In the genomic region with DNA sequence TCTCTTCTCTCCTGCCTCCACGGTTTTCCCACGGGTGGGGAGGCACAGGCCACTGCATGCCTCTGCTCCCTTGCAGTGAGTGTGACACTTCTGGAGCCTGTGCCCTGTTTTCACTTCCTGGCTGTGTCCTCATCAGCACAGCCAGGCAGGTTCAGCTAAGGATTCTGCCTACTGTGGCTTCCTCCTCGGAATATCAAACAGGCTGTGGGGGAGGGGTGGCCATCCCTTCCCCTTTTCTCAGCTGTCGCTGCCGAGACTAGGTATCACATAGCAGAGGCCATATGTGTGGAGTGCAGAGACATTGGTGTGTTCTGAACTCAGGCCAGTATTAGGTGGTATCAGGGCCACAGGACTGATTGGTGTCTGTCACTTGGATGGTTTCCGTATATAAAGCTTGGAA, we compare ENCODE assay signal across 9 mouse cellular contexts. TPM values are rescaled to one million over a fixed set of nuclear protein-coding genes. Genes with fewer than 3 reads are reported as not detected.
A peak's percentile ranks its signal among the peaks of the same experiment; 100 is the strongest.
DNase-seq lines count a peak whose midpoint lies in the region; ATAC-seq lines count a peak whose summit lies in the region.
"Had no signal": no experiment of that assay in that cellular context is flagged by ENCODE, and none has a peak within 500 bp of the region (broad histone marks: within the 10 kb centered on the region; RNA-seq: fewer than 3 reads in every experiment).

No protein-coding gene starts in this region.

- H3K9ac ChIP-seq in midbrain, embryonic 11.5 days (ENCODE audit: low read length) = peak overlapping the region; percentile 10; the same call in 1 of the 2 replicates
- H3K9ac ChIP-seq: embryonic facial prominence, embryonic 13.5 days had no signal

- no peaks in the 10 kb centered on the region for H3K9me3 ChIP-seq in midbrain, embryonic 11.5 days (ENCODE audit: control insufficient read depth, low read length)
- H3K9me3 ChIP-seq: embryonic facial prominence, embryonic 13.5 days had no signal

- peaks cover 13% of the 10 kb centered on the region for H3K4me1 ChIP-seq in midbrain, embryonic 11.5 days (ENCODE audit: control insufficient read depth, insufficient read depth, low read length)

- no peak overlapping the region for H3K4me2 ChIP-seq in midbrain, embryonic 11.5 days
- H3K4me2 ChIP-seq: embryonic facial prominence, embryonic 13.5 days had no signal

- ATAC-seq in midbrain, embryonic 11.5 days (ENCODE audit: low FRiP score) = peak; percentile 71; the same call in 1 of the 2 replicates

- H3K27ac ChIP-seq in midbrain, embryonic 11.5 days (ENCODE audit: low read depth, low read length) = no peak overlapping the region
- H3K27ac ChIP-seq: embryonic facial prominence, embryonic 13.5 days had no signal

- intact Hi-C loops in gastrocnemius, postnatal 36 days (cut with DNase I) = no loop called here

- H3K36me3 ChIP-seq in midbrain, embryonic 11.5 days (ENCODE audit: control insufficient read depth, insufficient read depth, low read length) = no peaks in the 10 kb centered on the region
- H3K36me3 ChIP-seq: embryonic facial prominence, embryonic 13.5 days had no signal

- DNase-seq in gastrocnemius, postnatal 10 days = peak; percentile 39
- DNase-seq in gastrocnemius, postnatal 36 days = no peak
- DNase-seq in urinary bladder, postnatal 36 days (ENCODE audit: low spot score in 2 of 2) = peak; percentile 2 to 9
- DNase-seq in urinary bladder, postnatal 25 days (ENCODE audit: low spot score) = no peak
- DNase-seq in layer of hippocampus, adult 9-11 months = peak; percentile 18
- DNase-seq in midbrain, embryonic 11.5 days (ENCODE audit: low spot score, missing footprints) = peak; percentile 87
- peak; percentile 70 for DNase-seq in right cerebral cortex, postnatal 4 days
- no peak for DNase-seq in adrenal gland, postnatal 25 days

- no peaks in the 10 kb centered on the region for H3K27me3 ChIP-seq in midbrain, embryonic 11.5 days (ENCODE audit: control insufficient read depth, insufficient read depth, low read length)
- H3K27me3 ChIP-seq: embryonic facial prominence, embryonic 13.5 days had no signal

- no peak overlapping the region for H3K4me3 ChIP-seq in midbrain, embryonic 11.5 days (ENCODE audit: low read depth, low read length)
- H3K4me3 ChIP-seq: embryonic facial prominence, embryonic 13.5 days had no signal

- 21% methylated on average over 6 of the region's 6 CpGs for WGBS in midbrain, embryonic 11.5 days

RNA-seq across cellular contexts. Expression of gene Rrm2, which starts 50.3 kb away (rescaled TPM):
- total RNA-seq in gastrocnemius, postnatal 10 days (2021) = 10 to 100 TPM; 13.5 to 21.2 TPM
- total RNA-seq in gastrocnemius, postnatal 36 days (2021) = 1 to 10 TPM; 2.1 to 3.0 TPM
- 542 and 553 TPM in 2 replicates for polyA plus RNA-seq in midbrain, embryonic 11.5 days (2014; fragmentation: Nextera tagmentation; extraction: Ambion mirVana)
- 26.7 and 30.0 TPM in 2 replicates for total RNA-seq in adrenal gland, postnatal 25 days (2021)

Comparison
In these comparisons a context has a peak if more than half of its experiments do, and no peak if none do; other contexts are left out.
1. DNase-seq: peak in gastrocnemius, postnatal 10 days (single experiment), urinary bladder, postnatal 36 days (2 of 2), layer of hippocampus, adult 9-11 months (single experiment), midbrain, embryonic 11.5 days (single experiment) and right cerebral cortex, postnatal 4 days (single experiment); none in gastrocnemius, postnatal 36 days (0 of 2), urinary bladder, postnatal 25 days (single experiment) and adrenal gland, postnatal 25 days (single experiment).